Mouse (Mus musculus) embryonic facial prominence, embryonic 15.5 days (tissue): Measurements from ENCODE around the gene Cep44. TPM values are rescaled to one million over a fixed set of nuclear protein-coding genes. Genes with fewer than 3 reads are reported as not detected.

Experiments
- microRNA-seq: library from miRNA; unstranded; fragments of <30 nt; microRNA quantifications from one replicate; pipeline ENCODE4, GENCODE M21; 2016; ENCODE audit warnings: borderline number of aligned reads
- polyA plus RNA-seq: library from polyadenylated mRNA; unstranded; fragments of >200 nt; fragmentation: Nextera tagmentation; extraction: Ambion mirVana; gene quantifications from 2 replicates; pipeline ENCODE4 v1.2.1, GENCODE M21; 2015

Cep44 gene
- polyA plus RNA-seq, 1 experiment from 2014 or later, result 36.8 TPM

Small RNAs within 50 kb of the gene (microRNA-seq; reads per million reads assigned to microRNA genes)
- gene Gm25992, result not detected

Other genes with a start within 250 kb of the Cep44 start
- gene Fbxo8, start within 50 bp of the Cep44 start, polyA plus RNA-seq, result 38.9 and 40.2 TPM in 2 replicates